In genomic region chr2:121170481-121170971, GRCm38 (mm10) we compare ENCODE assay signal across 8 mouse cellular contexts. TPM values are rescaled to one million over a fixed set of nuclear protein-coding genes. Genes with fewer than 3 reads are reported as not detected.
DNase-seq lines count a peak whose midpoint lies in the region; ATAC-seq lines count a peak whose summit lies in the region.

Gene Tubgcp4, plus strand, starts transcription at chr2:121170654.

- H3K4me1 ChIP-seq in embryonic facial prominence, embryonic 11.5 days (ENCODE audit: control insufficient read depth, insufficient read depth, low read length) = no peaks in the 10 kb centered on the region
- peaks cover 15% of the 10 kb centered on the region for H3K4me1 ChIP-seq in heart, embryonic 11.5 days (ENCODE audit: control insufficient read depth, insufficient read depth, low read length)
- peaks cover 19% of the 10 kb centered on the region for H3K4me1 ChIP-seq in kidney, embryonic 14.5 days (ENCODE audit: control insufficient read depth, insufficient read depth, low read length)
- peaks cover 34% of the 10 kb centered on the region for H3K4me1 ChIP-seq in liver, embryonic 13.5 days (replicated peaks)
- peaks cover 24% of the 10 kb centered on the region for H3K4me1 ChIP-seq in neural tube, embryonic 14.5 days (ENCODE audit: control insufficient read depth, insufficient read depth, low read length)

- peak within 1 kb of the TSS; percentile 86 for H3K4me3 ChIP-seq in embryonic facial prominence, embryonic 11.5 days (ENCODE audit: low read depth, low read length)
- H3K4me3 ChIP-seq in heart, embryonic 11.5 days (ENCODE audit: low read depth, low read length) = peak within 1 kb of the TSS; percentile 97
- H3K4me3 ChIP-seq in kidney, embryonic 14.5 days (ENCODE audit: low read length) = peak within 1 kb of the TSS; percentile 65
- peak within 1 kb of the TSS; percentile 89 for H3K4me3 ChIP-seq in liver, embryonic 13.5 days (replicated peaks)
- peak within 1 kb of the TSS; percentile 89 for H3K4me3 ChIP-seq in neural tube, embryonic 14.5 days (ENCODE audit: low read depth, low read length)

- H3K4me2 ChIP-seq in embryonic facial prominence, embryonic 11.5 days (ENCODE audit: low read depth, low read length) = peak within 1 kb of the TSS; percentile 56
- peak within 1 kb of the TSS; percentile 96 for H3K4me2 ChIP-seq in heart, embryonic 11.5 days
- H3K4me2 ChIP-seq in kidney, embryonic 14.5 days (replicated peaks; ENCODE audit: low read depth, low read length) = peak within 1 kb of the TSS; percentile 70
- H3K4me2 ChIP-seq in liver, embryonic 13.5 days = peak within 1 kb of the TSS; percentile 90
- H3K4me2 ChIP-seq in neural tube, embryonic 14.5 days (ENCODE audit: low read depth, low read length) = peak within 1 kb of the TSS; percentile 92

- peak; percentile 59 for DNase-seq in CD4-positive, CD25-positive, alpha-beta regulatory T cell, adult 2 months (ENCODE audit: low read depth, low spot score)
- peak; percentile 67 for DNase-seq in NIH3T3 (ENCODE audit: low read depth)
- DNase-seq in embryonic facial prominence, embryonic 11.5 days (ENCODE audit: low spot score) = peak; percentile 45
- DNase-seq in liver, embryonic 13.5 days = peak; percentile 45
- DNase-seq in cerebellum, postnatal 36 days = no peak

- under 1% methylated on average over 38 of the region's 38 CpGs for WGBS in embryonic facial prominence, embryonic 11.5 days
- WGBS in heart, embryonic 11.5 days (ENCODE audit: insufficient replicate concordance) = under 1% methylated on average over 33 of the region's 38 CpGs
- under 1% methylated on average over 38 of the region's 38 CpGs for WGBS in kidney, embryonic 14.5 days
- under 1% methylated on average over 38 of the region's 38 CpGs for WGBS in liver, embryonic 13.5 days (ENCODE audit: insufficient replicate concordance)
- under 1% methylated on average over 38 of the region's 38 CpGs for WGBS in neural tube, embryonic 14.5 days

- H3K9me3 ChIP-seq in embryonic facial prominence, embryonic 11.5 days (replicated peaks; ENCODE audit: control insufficient read depth, low read length) = no peaks in the 10 kb centered on the region
- no peaks in the 10 kb centered on the region for H3K9me3 ChIP-seq in heart, embryonic 11.5 days (replicated peaks; ENCODE audit: control insufficient read depth, low read length)
- H3K9me3 ChIP-seq in kidney, embryonic 14.5 days (ENCODE audit: control insufficient read depth, low read length) = no peaks in the 10 kb centered on the region
- no peaks in the 10 kb centered on the region for H3K9me3 ChIP-seq in liver, embryonic 13.5 days (replicated peaks)
- no peaks in the 10 kb centered on the region for H3K9me3 ChIP-seq in neural tube, embryonic 14.5 days (ENCODE audit: control insufficient read depth, low read length)

- peak; percentile 62 for ATAC-seq in embryonic facial prominence, embryonic 11.5 days (replicated peaks; ENCODE audit: insufficient number of reproducible peaks, low FRiP score, low TSS enrichment, low read depth)
- ATAC-seq in heart, embryonic 11.5 days (replicated peaks; ENCODE audit: insufficient number of reproducible peaks, low FRiP score, low TSS enrichment) = peak; percentile 28
- ATAC-seq in kidney, embryonic 14.5 days (ENCODE audit: low FRiP score, low TSS enrichment) = peak; percentile 64
- peak; percentile 37 for ATAC-seq in liver, embryonic 13.5 days (ENCODE audit: low read depth)
- ATAC-seq in neural tube, embryonic 14.5 days (ENCODE audit: low read depth) = peak; percentile 66

- peak within 1 kb of the TSS; percentile 42 for H3K27ac ChIP-seq in embryonic facial prominence, embryonic 11.5 days (replicated peaks; ENCODE audit: low read depth, low read length)
- peak within 1 kb of the TSS; percentile 76 for H3K27ac ChIP-seq in heart, embryonic 11.5 days (ENCODE audit: low read depth, low read length)
- H3K27ac ChIP-seq in kidney, embryonic 14.5 days (ENCODE audit: low read depth, low read length) = peak within 1 kb of the TSS; percentile 93
- H3K27ac ChIP-seq in liver, embryonic 13.5 days = peak within 1 kb of the TSS; percentile 93
- H3K27ac ChIP-seq in neural tube, embryonic 14.5 days (ENCODE audit: low read depth, low read length) = peak within 1 kb of the TSS; percentile 78

- no peaks in the 10 kb centered on the region for H3K27me3 ChIP-seq in embryonic facial prominence, embryonic 11.5 days (ENCODE audit: control insufficient read depth, insufficient read depth, low read length)
- no peaks in the 10 kb centered on the region for H3K27me3 ChIP-seq in heart, embryonic 11.5 days (ENCODE audit: control insufficient read depth, insufficient read depth, low read length)
- no peaks in the 10 kb centered on the region for H3K27me3 ChIP-seq in kidney, embryonic 14.5 days (ENCODE audit: control insufficient read depth, insufficient read depth, low read length)
- no peaks in the 10 kb centered on the region for H3K27me3 ChIP-seq in liver, embryonic 13.5 days
- H3K27me3 ChIP-seq in neural tube, embryonic 14.5 days (ENCODE audit: control insufficient read depth, insufficient read depth, low read length) = no peaks in the 10 kb centered on the region

- peak within 1 kb of the TSS; percentile 88 for H3K9ac ChIP-seq in embryonic facial prominence, embryonic 11.5 days (replicated peaks; ENCODE audit: low read length)
- H3K9ac ChIP-seq in heart, embryonic 11.5 days (ENCODE audit: low read depth, low read length) = peak within 1 kb of the TSS; percentile 93
- H3K9ac ChIP-seq in kidney, embryonic 14.5 days (ENCODE audit: low read depth, low read length) = peak within 1 kb of the TSS; percentile 74
- H3K9ac ChIP-seq in liver, embryonic 13.5 days = peak within 1 kb of the TSS; percentile 92
- peak within 1 kb of the TSS; percentile 77 for H3K9ac ChIP-seq in neural tube, embryonic 14.5 days (replicated peaks; ENCODE audit: low read depth, low read length)

- 0 out of 2 replicates have a peak, but pooled peaks cover 5% of the 10 kb centered on the region for H3K36me3 ChIP-seq in embryonic facial prominence, embryonic 11.5 days (replicated peaks; ENCODE audit: control insufficient read depth, insufficient read depth, low read depth, low read length)
- no peaks in the 10 kb centered on the region; the same call in 1 of the 2 replicates for H3K36me3 ChIP-seq in heart, embryonic 11.5 days (ENCODE audit: control insufficient read depth, insufficient read depth, low read length)
- H3K36me3 ChIP-seq in kidney, embryonic 14.5 days (ENCODE audit: control insufficient read depth, insufficient read depth, low read length) = peaks cover 26% of the 10 kb centered on the region
- peaks cover 42% of the 10 kb centered on the region for H3K36me3 ChIP-seq in liver, embryonic 13.5 days
- H3K36me3 ChIP-seq in neural tube, embryonic 14.5 days (ENCODE audit: control insufficient read depth, insufficient read depth, low read length) = peaks cover 23% of the 10 kb centered on the region; the same call in 1 of the 2 replicates

RNA-seq across cellular contexts. Expression of gene Tubgcp4, which starts in this region (rescaled TPM):
- 60.7 and 65.1 TPM in 2 replicates for polyA plus RNA-seq in embryonic facial prominence, embryonic 11.5 days (2014; fragmentation: Nextera tagmentation; extraction: Ambion mirVana)
- 41.0 and 44.9 TPM in 2 replicates for polyA plus RNA-seq in heart, embryonic 11.5 days (2014; fragmentation: Nextera tagmentation; extraction: Ambion mirVana)
- 36.4 and 59.9 TPM in 2 replicates for polyA plus RNA-seq in kidney, embryonic 14.5 days (2014; fragmentation: Nextera tagmentation; extraction: Ambion mirVana)
- polyA plus RNA-seq in liver, embryonic 13.5 days (2015; fragmentation: Nextera tagmentation; extraction: Ambion mirVana) = 23.0 and 27.9 TPM in 2 replicates
- polyA plus RNA-seq in neural tube, embryonic 14.5 days (2014; fragmentation: Nextera tagmentation; extraction: Ambion mirVana) = 44.3 and 56.5 TPM in 2 replicates

Comparison
In these comparisons a context has a peak if more than half of its experiments do, and no peak if none do; other contexts are left out.
1. DNase-seq: peak in CD4-positive, CD25-positive, alpha-beta regulatory T cell, adult 2 months (single experiment), NIH3T3 (single experiment), embryonic facial prominence, embryonic 11.5 days (single experiment) and liver, embryonic 13.5 days (single experiment); none in cerebellum, postnatal 36 days (0 of 2).
2. H3K27ac ChIP-seq: peak in every context shown above with its lines; median percentile 93 in kidney, embryonic 14.5 days; 93 in liver, embryonic 13.5 days; 78 in neural tube, embryonic 14.5 days; 76 in heart, embryonic 11.5 days; 42 in embryonic facial prominence, embryonic 11.5 days.
3. Peak in every context shown above with its lines, with median percentiles within 50 percentile points of each other: ATAC-seq, H3K4me2 ChIP-seq, H3K4me3 ChIP-seq and H3K9ac ChIP-seq.